Mouse (Mus musculus) stomach, postnatal 0 days (tissue): Measurements from ENCODE around the gene Foxn3.

Source experiments
- CTCF ChIP-seq: IDR thresholded peaks from 2 replicates; pipeline ENCODE4 v1.5.1; 2016; ENCODE audit warnings: antibody characterized with exemption, low read depth, mild to moderate bottlenecking, moderate library complexity
- EP300 ChIP-seq: optimal IDR thresholded peaks from 2 replicates; pipeline ENCODE3; 2016; ENCODE audit warnings: antibody characterized with exemption

- no peak for TF ChIP-seq CTCF
- no peak for TF ChIP-seq EP300
These were observed 314.8 kb downstream of the Foxn3 start for GRCm38 (mm10) chr12:99248606-99249005.
